Mouse (Mus musculus): ENCODE measurements around the gene Rgs8. TPM values are rescaled to one million over a fixed set of nuclear protein-coding genes. Genes with fewer than 3 reads are reported as not detected.

The Rgs8 gene
- total and polyA plus RNA-seq, 3 experiments, result not detected

DNA sequence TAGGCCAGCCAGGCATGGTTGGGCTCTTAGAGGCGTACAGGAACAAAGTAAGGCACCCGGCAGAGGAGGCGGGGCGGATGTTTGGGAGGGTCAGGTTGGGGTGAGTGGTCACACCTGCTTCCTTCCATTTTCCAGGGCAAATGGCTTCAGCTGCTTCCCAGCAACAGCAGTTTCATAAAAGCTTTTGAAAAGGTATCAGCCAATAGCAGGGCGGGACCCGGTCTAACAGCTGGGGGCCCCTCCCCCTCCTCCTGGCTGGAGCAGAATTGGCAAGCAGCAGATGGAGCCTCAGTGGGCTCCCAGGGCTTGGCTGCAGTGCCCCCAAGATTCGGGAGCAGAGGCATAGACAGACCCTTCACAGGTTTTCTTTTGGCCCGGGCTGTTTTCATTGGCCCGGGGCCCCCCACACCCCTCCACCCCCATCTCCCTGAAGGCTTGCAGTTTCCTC lies 11.3 kb upstream of the Rgs8 start:
- Histone ChIP-seq H3K27ac (ENCODE audit: insufficient read depth, low read depth) (no peak overlapping the region), H3K9me3 (replicated peaks; ENCODE audit: low read length) (no peaks in the 10 kb centered on the region), H3K27me3 (replicated peaks) (no peaks in the 10 kb centered on the region), H3K36me3 (replicated peaks in 1 of 2; ENCODE audit: control insufficient read depth in 1 of 2, insufficient read depth in 1 of 2, low read length in 1 of 2) (no peaks in the 10 kb centered on the region), H3K4me1 (ENCODE audit: control insufficient read depth in 1 of 2, insufficient read depth in 2 of 2) (no peaks in the 10 kb centered on the region), H3K4me2 (ENCODE audit: insufficient read depth, low read depth, poor library complexity, severe bottlenecking) (no peak overlapping the region), H3K9ac (ENCODE audit: insufficient read depth, low read depth) (no peak overlapping the region), H3K4me3 (replicated peaks in 1 of 3; ENCODE audit: low read depth in 2 of 3, low read length in 2 of 3, poor library complexity in 1 of 3) (no peak overlapping the region), H3K79me2 (replicated peaks; ENCODE audit: control insufficient read depth, extremely low read depth, insufficient read depth, poor library complexity, severe bottlenecking) (no peaks in the 10 kb centered on the region)
- no peak for DNase-seq (ENCODE audit: extremely low read depth)
- in situ Hi-C loops (cut with MboI; ENCODE audit: low pct_ligation_motif_present, low pct_unique_long_range_greater_than_20kb, low sequenced_read_pairs), result no loop called here
- TF ChIP-seq KAT2A (IDR thresholded peaks at IDR 0.05; ENCODE audit: insufficient replicate concordance, low read length) (no peak), UBTF (IDR thresholded peaks at IDR 0.05; ENCODE audit: low read depth, low read length) (no peak), MAFK (IDR thresholded peaks at IDR 0.05; ENCODE audit: insufficient replicate concordance, low read length) (no peak), ZKSCAN1 (IDR thresholded peaks at IDR 0.05; ENCODE audit: borderline replicate concordance, low read depth, low read length) (no peak), JUN (IDR thresholded peaks at IDR 0.05; ENCODE audit: insufficient read depth, low read depth, low read length) (no peak), CTCF (conservative IDR thresholded peaks at IDR 0.05 in 1 of 2, IDR thresholded peaks at IDR 0.05 in 1 of 2; ENCODE audit: low read depth in 2 of 2, low read length in 2 of 2) (no peak), SMC3 (IDR thresholded peaks at IDR 0.05; ENCODE audit: low read depth, low read length) (no peak)
- dilution Hi-C loops (cut with MboI; ENCODE audit: extremely low pct_ligation_motif_present, extremely low pct_unique_long_range_greater_than_20kb, low sequenced_read_pairs), result no loop called here

DNA sequence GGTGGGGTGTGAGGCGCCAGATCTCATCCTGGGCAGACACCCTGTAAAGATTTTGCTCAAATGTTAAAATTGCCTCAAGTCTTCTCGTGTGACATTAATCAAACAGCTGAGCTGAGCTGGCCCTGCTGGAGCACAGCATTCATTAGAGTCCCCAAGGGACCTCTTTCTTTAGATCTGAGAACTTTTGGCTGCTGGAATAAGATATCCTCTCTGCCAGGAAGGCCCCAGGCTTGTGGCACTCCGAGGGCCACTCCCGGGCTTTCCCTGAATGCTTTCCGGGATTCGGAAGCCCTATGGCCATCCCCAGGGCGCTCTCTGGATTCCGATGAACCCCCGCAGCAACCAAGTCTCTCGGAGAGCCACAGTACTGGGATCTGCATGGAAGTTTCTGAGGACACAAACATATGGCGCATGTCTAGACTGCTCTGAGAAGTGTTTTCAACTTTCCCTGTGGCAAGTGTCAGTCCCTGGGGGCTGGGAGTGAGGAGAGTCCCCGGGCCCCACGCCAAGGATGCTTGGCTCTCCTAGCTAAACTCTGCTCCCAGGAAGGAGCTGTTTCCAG lies 10.8 kb upstream of the Rgs8 start:
- in situ Hi-C loops (cut with MboI; ENCODE audit: low pct_ligation_motif_present, low pct_unique_long_range_greater_than_20kb, low sequenced_read_pairs), result no loop called here

DNA sequence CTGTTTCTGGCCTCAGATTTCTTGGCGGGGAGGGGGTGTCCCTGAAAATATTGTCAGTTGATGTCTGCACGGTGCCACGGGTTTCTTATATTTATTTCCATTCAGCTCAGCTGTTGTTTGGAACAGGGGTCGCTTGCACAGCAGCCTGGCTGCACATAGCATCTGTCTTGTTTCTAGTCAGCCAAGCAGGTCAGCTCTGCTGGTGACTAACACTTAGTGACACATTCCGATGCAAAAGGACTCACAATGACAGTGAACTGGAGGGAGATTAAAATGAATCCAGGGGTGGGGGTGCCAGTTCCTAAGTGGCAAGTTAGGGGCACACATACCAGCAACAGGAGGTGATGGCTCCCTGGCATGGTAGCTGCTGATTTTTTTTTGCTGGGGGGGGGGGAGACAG lies 849 bp downstream of the Rgs8 start:
- no peak overlapping the region for H3K4me3 ChIP-seq (replicated peaks in 1 of 3; ENCODE audit: low read depth in 2 of 3, low read length in 2 of 3, poor library complexity in 1 of 3)
- TF ChIP-seq MAX (IDR thresholded peaks at IDR 0.05; ENCODE audit: low read length), result no peak
- no peak for TF ChIP-seq UBTF (IDR thresholded peaks at IDR 0.05; ENCODE audit: low read depth, low read length)
- H3K27ac ChIP-seq (ENCODE audit: insufficient read depth, low read depth), result no peak overlapping the region
- no peaks in the 10 kb centered on the region for H3K27me3 ChIP-seq (replicated peaks)
- no peak overlapping the region for H3K4me2 ChIP-seq (ENCODE audit: insufficient read depth, low read depth, poor library complexity, severe bottlenecking)
- dilution Hi-C loops (cut with MboI; ENCODE audit: extremely low pct_ligation_motif_present, extremely low pct_unique_long_range_greater_than_20kb, low sequenced_read_pairs), result no loop called here
- no peaks in the 10 kb centered on the region for H3K4me1 ChIP-seq (ENCODE audit: control insufficient read depth in 1 of 2, insufficient read depth in 2 of 2)
- no peak for DNase-seq (ENCODE audit: extremely low read depth)
- H3K79me2 ChIP-seq (replicated peaks; ENCODE audit: control insufficient read depth, extremely low read depth, insufficient read depth, poor library complexity, severe bottlenecking), result no peaks in the 10 kb centered on the region
- no peak overlapping the region for H3K9ac ChIP-seq (ENCODE audit: insufficient read depth, low read depth)
- H3K9me3 ChIP-seq (replicated peaks; ENCODE audit: low read length), result no peaks in the 10 kb centered on the region
- in situ Hi-C loops (cut with MboI; ENCODE audit: low pct_ligation_motif_present, low pct_unique_long_range_greater_than_20kb, low sequenced_read_pairs), result no loop called here
- no peaks in the 10 kb centered on the region for H3K36me3 ChIP-seq (replicated peaks in 1 of 2; ENCODE audit: control insufficient read depth in 1 of 2, insufficient read depth in 1 of 2, low read length in 1 of 2)

More for the DNA sequence above, 10.8 kb upstream of the Rgs8 start:
- Histone ChIP-seq H3K36me3 (replicated peaks in 1 of 2; ENCODE audit: control insufficient read depth in 1 of 2, insufficient read depth in 1 of 2, low read length in 1 of 2) (no peaks in the 10 kb centered on the region), H3K4me1 (ENCODE audit: control insufficient read depth in 1 of 2, insufficient read depth in 2 of 2) (no peaks in the 10 kb centered on the region), H3K9me3 (replicated peaks; ENCODE audit: low read length) (no peaks in the 10 kb centered on the region), H3K4me2 (ENCODE audit: insufficient read depth, low read depth, poor library complexity, severe bottlenecking) (no peak overlapping the region), H3K27ac (ENCODE audit: insufficient read depth, low read depth) (no peak overlapping the region), H3K4me3 (replicated peaks in 1 of 3; ENCODE audit: low read depth in 2 of 3, low read length in 2 of 3, poor library complexity in 1 of 3) (no peak overlapping the region), H3K79me2 (replicated peaks; ENCODE audit: control insufficient read depth, extremely low read depth, insufficient read depth, poor library complexity, severe bottlenecking) (no peaks in the 10 kb centered on the region), H3K9ac (ENCODE audit: insufficient read depth, low read depth) (no peak overlapping the region), H3K27me3 (replicated peaks) (no peaks in the 10 kb centered on the region)
- TF ChIP-seq JUN (IDR thresholded peaks at IDR 0.05; ENCODE audit: insufficient read depth, low read depth, low read length) (no peak), NELFE (IDR thresholded peaks at IDR 0.05; ENCODE audit: low read depth, low read length) (no peak), JUND (conservative IDR thresholded peaks at IDR 0.05; ENCODE audit: low read depth, low read length) (no peak), TBP (conservative IDR thresholded peaks at IDR 0.05; ENCODE audit: low read depth, low read length) (no peak), PAX5 (IDR thresholded peaks at IDR 0.05; ENCODE audit: low read length) (no peak), MAFK (IDR thresholded peaks at IDR 0.05; ENCODE audit: insufficient replicate concordance, low read length) (no peak), IRF4 (IDR thresholded peaks at IDR 0.05; ENCODE audit: low read depth, low read length) (no peak), ZMIZ1 (IDR thresholded peaks at IDR 0.05; ENCODE audit: low read depth, low read length) (no peak), CHD2 (IDR thresholded peaks at IDR 0.05; ENCODE audit: low read length) (no peak)
- no peak for DNase-seq (ENCODE audit: extremely low read depth)
- dilution Hi-C loops (cut with MboI; ENCODE audit: extremely low pct_ligation_motif_present, extremely low pct_unique_long_range_greater_than_20kb, low sequenced_read_pairs), result no loop called here
